Mouse (Mus musculus) kidney, postnatal 0 days (tissue): ENCODE measurements around the gene Slc25a14. TPM values are rescaled to one million over a fixed set of nuclear protein-coding genes. Genes with fewer than 3 reads are reported as not detected.

Experiments
- ATAC-seq: fragments of 200-750 bp; cut with Nextera tagmentation; replicated peaks from 2 replicates; pipeline ENCODE4 v1.8.0; 2017; ENCODE audit warnings: low read depth, moderate number of reproducible peaks, moderate TSS enrichment, moderate library complexity; ENCODE audit not compliant: low FRiP score
- DNase-seq: peaks from one replicate; pipeline ENCODE4 v3.0.0-alpha.2; 2016; ENCODE audit warnings: low spot score
- H3K27ac ChIP-seq: fragments of 300-500 bp; sonication (generic); 2 replicates; pipeline ENCODE4 v1.5.1; 2014; ENCODE audit warnings: mild to moderate bottlenecking
- H3K27me3 ChIP-seq: fragments of 300-500 bp; sonication (generic); 2 replicates; pipeline ENCODE4 v1.6.1; 2014; ENCODE audit warnings: low read length, mixed read lengths; ENCODE audit not compliant: insufficient read depth
- H3K36me3 ChIP-seq: fragments of 300-500 bp; sonication (generic); 2 replicates; pipeline ENCODE4 v1.6.1; 2014; ENCODE audit warnings: low read length, mixed read lengths; ENCODE audit not compliant: insufficient read depth
- H3K4me1 ChIP-seq: fragments of 300-500 bp; sonication (generic); replicated peaks from 2 replicates; pipeline ENCODE4 v1.6.1; 2014; ENCODE audit warnings: antibody characterized with exemption, low read length, mixed read lengths; ENCODE audit not compliant: insufficient read depth
- H3K4me2 ChIP-seq: fragments of 300-500 bp; sonication (generic); 2 replicates; pipeline ENCODE4 v1.6.1; 2014; ENCODE audit warnings: mild to moderate bottlenecking, low read length, moderate library complexity, mixed read lengths
- H3K4me3 ChIP-seq: fragments of 300-500 bp; sonication (generic); replicated peaks from 2 replicates; pipeline ENCODE4 v1.5.1; 2014; ENCODE audit warnings: low read depth, low read length
- H3K9ac ChIP-seq: fragments of 300-500 bp; sonication (generic); 2 replicates; pipeline ENCODE4 v1.6.1; 2014; ENCODE audit warnings: low read depth, low read length
- H3K9me3 ChIP-seq: fragments of 300-500 bp; sonication (generic); replicated peaks from 2 replicates; pipeline ENCODE4 v1.6.1; 2016; ENCODE audit warnings: low read length, inconsistent platforms, mixed read lengths
- CTCF ChIP-seq: IDR thresholded peaks from 2 replicates; pipeline ENCODE4 v1.5.1; 2016; ENCODE audit warnings: antibody characterized with exemption, low read depth, mild to moderate bottlenecking, moderate library complexity
- WGBS: fragments of 180-500 bp; shearing (Covaris S2); extraction: QIAGEN DNeasy Blood & Tissue Kit; methylation state at CpG from one replicate; pipeline ENCODE4 v1.1.7; 2014; 5-methylcytosine and 5-hydroxymethylcytosine counted together
- microRNA-seq: library from miRNA; unstranded; fragments of <30 nt; microRNA quantifications from one replicate; pipeline ENCODE4, GENCODE M21; 2016
- polyA plus RNA-seq: library from polyadenylated mRNA; unstranded; fragments of >200 nt; fragmentation: Nextera tagmentation; extraction: Ambion mirVana; gene quantifications from 2 replicates; pipeline ENCODE4 v1.2.1, GENCODE M21; 2015

Slc25a14 gene
- polyA plus RNA-seq, 1 experiment from 2014 or later, result 14.0 TPM

- DNase-seq, result no peak
- no peak overlapping the region for H3K4me2 ChIP-seq
- H3K4me3 ChIP-seq, result no peak overlapping the region
- no peak for TF ChIP-seq CTCF
- H3K4me1 ChIP-seq, result no peaks in the 10 kb centered on the region
- no peaks in the 10 kb centered on the region for H3K27me3 ChIP-seq
- ATAC-seq, result no peak
- WGBS, result 50% methylated on average over 3 of the region's 3 CpGs
- no peak overlapping the region for H3K9ac ChIP-seq
- H3K36me3 ChIP-seq, result no peaks in the 10 kb centered on the region
- no peaks in the 10 kb centered on the region for H3K9me3 ChIP-seq
- H3K27ac ChIP-seq, result no peak overlapping the region
Measured at GRCm38 (mm10) chrX:48671714-48672113, 48.5 kb downstream of the Slc25a14 start.

DNA sequence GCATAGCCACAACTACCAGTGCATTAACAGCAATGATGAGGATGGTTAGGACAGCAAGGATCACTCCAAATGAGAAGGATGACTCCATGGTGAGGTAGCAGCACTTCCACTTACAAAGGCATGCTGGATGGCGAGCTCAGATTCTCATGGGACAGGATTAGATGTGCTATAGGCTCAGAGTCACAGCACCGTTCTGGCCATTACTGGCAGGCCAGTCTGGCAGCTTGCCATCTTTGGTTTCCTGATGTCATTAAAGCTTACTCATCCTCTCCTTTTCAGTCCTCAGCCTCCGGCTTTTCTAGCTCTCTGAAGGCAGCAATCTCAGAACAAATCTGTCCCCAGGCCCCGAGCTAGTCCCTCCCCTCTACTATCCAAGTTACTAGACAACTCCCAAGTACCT is 51.0 kb downstream of the Slc25a14 start, which contains the start of gene Gpr119:
TSS of gene Gpr119 (minus strand) at position 308 of the 400 bp plus-strand sequence.
- H3K4me2 ChIP-seq, result no peak within 1 kb of the TSS
- H3K9ac ChIP-seq, result no peak within 1 kb of the TSS
- H3K4me3 ChIP-seq, result no peak within 1 kb of the TSS
- H3K4me1 ChIP-seq, result no peaks in the 10 kb centered on the region
- no peak for TF ChIP-seq CTCF
- no peaks in the 10 kb centered on the region for H3K9me3 ChIP-seq
- no peak within 1 kb of the TSS for H3K27ac ChIP-seq
- 60% methylated on average over 4 of the region's 4 CpGs for WGBS
- no peaks in the 10 kb centered on the region for H3K36me3 ChIP-seq
- DNase-seq, result no peak
- ATAC-seq, result no peak
- H3K27me3 ChIP-seq, result no peaks in the 10 kb centered on the region

GRCm38 (mm10) chrX:48683451-48683850 is 60.2 kb downstream of the Slc25a14 start:
- Histone ChIP-seq H3K9me3 (no peaks in the 10 kb centered on the region), H3K9ac (no peak overlapping the region), H3K36me3 (no peaks in the 10 kb centered on the region), H3K4me3 (no peak overlapping the region), H3K4me2 (no peak overlapping the region), H3K27ac (no peak overlapping the region), H3K4me1 (no peaks in the 10 kb centered on the region), H3K27me3 (no peaks in the 10 kb centered on the region)
- 20% methylated on average over 3 of the region's 3 CpGs for WGBS
- TF ChIP-seq CTCF, result peak; percentile 73
- DNase-seq, result peak; percentile 63
- ATAC-seq, result no peak

DNA sequence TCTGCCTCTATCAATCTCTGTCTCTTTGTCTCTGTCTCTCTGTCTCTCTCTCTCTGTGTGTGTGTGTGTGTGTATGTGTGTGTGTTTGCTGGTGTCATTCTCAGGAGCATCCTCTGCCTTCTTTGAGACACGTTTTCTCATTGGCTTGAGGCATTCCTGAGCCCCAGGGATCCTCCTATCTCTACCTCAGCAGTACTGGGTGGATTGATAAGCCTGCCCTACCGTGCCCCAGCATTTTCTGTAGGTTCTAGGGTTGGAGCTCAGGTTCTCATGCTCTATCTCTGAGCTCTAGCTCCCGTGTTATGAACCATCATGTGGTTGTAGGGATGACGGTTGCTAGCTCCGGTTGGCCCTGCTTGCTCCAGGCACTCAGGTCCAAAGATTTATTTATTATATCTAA is 60.6 kb downstream of the Slc25a14 start:
- ATAC-seq (no peak), DNase-seq (no peak)
- no peak overlapping the region for H3K4me2 ChIP-seq
- no peaks in the 10 kb centered on the region for H3K36me3 ChIP-seq
- 69% methylated on average over 5 of the region's 5 CpGs for WGBS
- H3K9ac ChIP-seq, result no peak overlapping the region
- no peaks in the 10 kb centered on the region for H3K9me3 ChIP-seq
- TF ChIP-seq CTCF, result no peak
- H3K4me3 ChIP-seq, result no peak overlapping the region
- H3K4me1 ChIP-seq, result no peaks in the 10 kb centered on the region
- H3K27me3 ChIP-seq, result no peaks in the 10 kb centered on the region
- no peak overlapping the region for H3K27ac ChIP-seq

DNA sequence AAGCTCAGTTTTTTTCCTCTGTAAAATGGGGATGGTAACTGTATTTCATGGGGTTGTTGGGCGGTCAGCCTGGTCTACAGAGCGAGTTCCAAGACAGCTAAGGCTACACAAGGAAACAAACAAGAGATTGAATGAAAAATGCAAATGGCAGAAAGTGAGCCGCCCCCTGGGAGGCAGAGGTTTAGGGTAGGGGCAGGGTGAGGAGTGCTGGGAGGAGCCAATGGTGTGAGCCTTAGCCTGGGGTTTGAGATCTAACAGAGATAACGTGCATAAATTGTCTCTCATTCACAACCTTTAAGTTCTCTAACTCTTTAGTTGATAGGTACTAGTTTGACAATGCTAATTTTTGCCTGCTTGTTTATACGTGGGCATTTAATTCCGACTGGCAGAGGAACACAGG is 71.2 kb downstream of the Slc25a14 start:
- no peak overlapping the region for H3K9ac ChIP-seq
- DNase-seq (no peak), ATAC-seq (peak; percentile 85)
- no peaks in the 10 kb centered on the region for H3K9me3 ChIP-seq
- 29% methylated on average over 6 of the region's 6 CpGs for WGBS
- peak overlapping the region; percentile 52 for H3K4me3 ChIP-seq
- no peaks in the 10 kb centered on the region for H3K4me1 ChIP-seq
- no peak for TF ChIP-seq CTCF
- no peak overlapping the region for H3K27ac ChIP-seq
- H3K27me3 ChIP-seq, result no peaks in the 10 kb centered on the region
- no peaks in the 10 kb centered on the region for H3K36me3 ChIP-seq
- H3K4me2 ChIP-seq, result peak overlapping the region; percentile 42

- Histone ChIP-seq H3K36me3 (no peaks in the 10 kb centered on the region), H3K4me1 (no peaks in the 10 kb centered on the region), H3K9me3 (no peaks in the 10 kb centered on the region), H3K4me3 (peak within 1 kb of the TSS; percentile 52), H3K4me2 (peak within 1 kb of the TSS; percentile 50), H3K9ac (peak within 1 kb of the TSS; percentile 64), H3K27ac (no peak within 1 kb of the TSS), H3K27me3 (no peaks in the 10 kb centered on the region)
- ATAC-seq (peak; percentile 98), DNase-seq (peak; percentile 92)
- no peak for TF ChIP-seq CTCF
- WGBS, result 21% methylated on average over 41 of the region's 42 CpGs
Measured at GRCm38 (mm10) chrX:48694864-48695371, 71.7 kb downstream of the Slc25a14 start, which contains the start of gene Rbmx2. Gene Rbmx2 (plus strand): TSS chrX:48695004.

- DNase-seq (no peak), ATAC-seq (no peak)
- Histone ChIP-seq H3K4me1 (no peaks in the 10 kb centered on the region), H3K4me2 (no peak overlapping the region), H3K27ac (no peak overlapping the region), H3K9ac (no peak overlapping the region), H3K4me3 (no peak overlapping the region), H3K27me3 (no peaks in the 10 kb centered on the region), H3K36me3 (no peaks in the 10 kb centered on the region), H3K9me3 (no peaks in the 10 kb centered on the region)
- WGBS, result 90% methylated on average over 10 of the region's 10 CpGs
- no peak for TF ChIP-seq CTCF
Measured at GRCm38 (mm10) chrX:48709701-48710100, 86.5 kb downstream of the Slc25a14 start.

Small RNAs within 50 kb of the gene (microRNA-seq; reads per million reads assigned to microRNA genes)
- gene Gm27828, result not detected

Other genes with a start within 250 kb of the Slc25a14 start
- 2.2 and 2.4 TPM in 2 replicates for gene Elf4, start 160.3 kb upstream of the Slc25a14 start, polyA plus RNA-seq
- 100 and 107 TPM in 2 replicates for gene Aifm1, start 109.8 kb upstream of the Slc25a14 start, polyA plus RNA-seq
- gene Rab33a, start 104.1 kb upstream of the Slc25a14 start, polyA plus RNA-seq, result 0.87 and 1.4 TPM in 2 replicates
- 8.4 and 8.8 TPM in 2 replicates for gene Zfp280c, start 28.9 kb upstream of the Slc25a14 start, polyA plus RNA-seq
- gene Gpr119, start 51.1 kb downstream of the Slc25a14 start, polyA plus RNA-seq, result not detected in 2 replicates
- gene Rbmx2, start 71.6 kb downstream of the Slc25a14 start, polyA plus RNA-seq, result 19.2 and 22.2 TPM in 2 replicates